Mouse (Mus musculus) kidney, postnatal 0 days (tissue): ENCODE measurements around the gene Ascc2. TPM values are rescaled to one million over a fixed set of nuclear protein-coding genes. Genes with fewer than 3 reads are reported as not detected.

Experiments used
- ATAC-seq: fragments of 200-750 bp; cut with Nextera tagmentation; replicated peaks from 2 replicates; pipeline ENCODE4 v1.8.0; 2017; ENCODE audit warnings: low read depth, moderate number of reproducible peaks, moderate TSS enrichment, moderate library complexity; ENCODE audit not compliant: low FRiP score
- DNase-seq: peaks from one replicate; pipeline ENCODE4 v3.0.0-alpha.2; 2016; ENCODE audit warnings: low spot score
- H3K27ac ChIP-seq: fragments of 300-500 bp; sonication (generic); 2 replicates; pipeline ENCODE4 v1.5.1; 2014; ENCODE audit warnings: mild to moderate bottlenecking
- H3K27me3 ChIP-seq: fragments of 300-500 bp; sonication (generic); 2 replicates; pipeline ENCODE4 v1.6.1; 2014; ENCODE audit warnings: low read length, mixed read lengths; ENCODE audit not compliant: insufficient read depth
- H3K36me3 ChIP-seq: fragments of 300-500 bp; sonication (generic); 2 replicates; pipeline ENCODE4 v1.6.1; 2014; ENCODE audit warnings: low read length, mixed read lengths; ENCODE audit not compliant: insufficient read depth
- H3K4me1 ChIP-seq: fragments of 300-500 bp; sonication (generic); replicated peaks from 2 replicates; pipeline ENCODE4 v1.6.1; 2014; ENCODE audit warnings: antibody characterized with exemption, low read length, mixed read lengths; ENCODE audit not compliant: insufficient read depth
- H3K4me2 ChIP-seq: fragments of 300-500 bp; sonication (generic); 2 replicates; pipeline ENCODE4 v1.6.1; 2014; ENCODE audit warnings: mild to moderate bottlenecking, low read length, moderate library complexity, mixed read lengths
- H3K4me3 ChIP-seq: fragments of 300-500 bp; sonication (generic); replicated peaks from 2 replicates; pipeline ENCODE4 v1.5.1; 2014; ENCODE audit warnings: low read depth, low read length
- H3K9ac ChIP-seq: fragments of 300-500 bp; sonication (generic); 2 replicates; pipeline ENCODE4 v1.6.1; 2014; ENCODE audit warnings: low read depth, low read length
- H3K9me3 ChIP-seq: fragments of 300-500 bp; sonication (generic); replicated peaks from 2 replicates; pipeline ENCODE4 v1.6.1; 2016; ENCODE audit warnings: low read length, inconsistent platforms, mixed read lengths
- CTCF ChIP-seq: IDR thresholded peaks from 2 replicates; pipeline ENCODE4 v1.5.1; 2016; ENCODE audit warnings: antibody characterized with exemption, low read depth, mild to moderate bottlenecking, moderate library complexity
- WGBS: fragments of 180-500 bp; shearing (Covaris S2); extraction: QIAGEN DNeasy Blood & Tissue Kit; methylation state at CpG from one replicate; pipeline ENCODE4 v1.1.7; 2014; 5-methylcytosine and 5-hydroxymethylcytosine counted together
- polyA plus RNA-seq: library from polyadenylated mRNA; unstranded; fragments of >200 nt; fragmentation: Nextera tagmentation; extraction: Ambion mirVana; gene quantifications from 2 replicates; pipeline ENCODE4 v1.2.1, GENCODE M21; 2015

Gene Ascc2
- polyA plus RNA-seq, 1 experiment from 2014 or later = 23.2 TPM

DNA sequence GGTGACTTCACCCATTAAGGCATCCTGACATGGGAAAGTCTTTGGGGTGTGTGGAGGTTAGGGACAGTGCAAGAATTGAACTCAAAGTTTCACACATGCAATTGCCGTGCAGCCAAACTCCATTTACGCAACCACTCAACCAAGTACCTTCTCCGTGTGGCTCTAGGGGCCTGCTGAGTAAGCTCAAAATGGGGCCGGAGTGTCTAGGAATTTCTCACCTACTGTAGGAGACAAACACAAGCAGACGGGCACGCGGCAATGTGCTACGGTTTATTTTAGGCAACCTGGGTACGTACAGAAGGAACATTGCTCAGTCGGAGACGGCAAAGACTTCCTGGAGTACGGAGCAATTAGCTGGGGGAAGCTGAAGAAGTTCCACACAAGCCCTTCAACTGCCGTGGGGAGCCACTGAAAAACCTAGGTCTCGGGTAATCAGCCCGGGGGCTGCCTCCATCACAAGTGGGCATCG lies 17.5 kb upstream of the Ascc2 start, which contains the start of gene Gm11032:
Gm11032 (plus strand) TSS at position 51 of the 469 bp plus-strand sequence.
- Histone ChIP-seq H3K4me2 (no peak within 1 kb of the TSS), H3K9me3 (no peaks in the 10 kb centered on the region), H3K27me3 (no peaks in the 10 kb centered on the region), H3K27ac (no peak within 1 kb of the TSS), H3K9ac (no peak within 1 kb of the TSS), H3K4me1 (no peaks in the 10 kb centered on the region), H3K4me3 (no peak within 1 kb of the TSS), H3K36me3 (no peaks in the 10 kb centered on the region)
- no peak for ATAC-seq
- 79% methylated on average over 16 of the region's 16 CpGs for WGBS
- TF ChIP-seq CTCF = no peak
- DNase-seq = no peak

DNA sequence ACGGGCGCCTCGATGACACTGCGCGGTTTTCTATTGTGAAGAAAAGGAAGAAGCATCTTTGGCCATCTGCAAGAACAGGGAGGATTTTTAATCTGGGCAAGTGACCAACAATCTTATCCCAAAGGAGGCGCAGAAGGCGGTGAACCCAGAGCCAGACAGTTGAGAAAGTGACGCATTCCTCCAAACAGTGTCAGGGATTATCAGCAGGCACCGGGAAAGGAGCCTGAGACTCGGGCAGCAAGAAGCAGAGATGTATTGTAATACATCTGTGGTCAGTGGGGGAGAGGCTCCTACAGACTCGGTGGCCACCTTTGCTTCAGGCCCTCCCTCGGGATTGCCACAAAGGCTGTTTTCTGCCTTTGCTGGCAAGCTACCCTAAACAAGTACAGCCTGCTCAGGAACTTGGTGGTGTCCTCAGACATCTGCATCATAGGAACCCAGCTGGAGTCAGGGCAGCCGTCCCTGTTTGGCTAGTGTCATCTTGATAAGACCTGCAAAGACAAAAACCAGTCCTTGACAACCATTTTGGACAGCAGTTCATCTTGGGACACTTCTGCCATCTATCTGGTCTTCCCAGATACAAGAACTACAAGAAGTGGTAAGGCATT lies 16.9 kb upstream of the Ascc2 start:
- DNase-seq = no peak
- WGBS = 60% methylated on average over 13 of the region's 13 CpGs
- Histone ChIP-seq H3K4me1 (no peaks in the 10 kb centered on the region), H3K4me2 (no peak overlapping the region), H3K4me3 (no peak overlapping the region), H3K9me3 (no peaks in the 10 kb centered on the region), H3K27ac (no peak overlapping the region), H3K9ac (no peak overlapping the region), H3K27me3 (no peaks in the 10 kb centered on the region), H3K36me3 (no peaks in the 10 kb centered on the region)
- no peak for TF ChIP-seq CTCF
- ATAC-seq = no peak

DNA sequence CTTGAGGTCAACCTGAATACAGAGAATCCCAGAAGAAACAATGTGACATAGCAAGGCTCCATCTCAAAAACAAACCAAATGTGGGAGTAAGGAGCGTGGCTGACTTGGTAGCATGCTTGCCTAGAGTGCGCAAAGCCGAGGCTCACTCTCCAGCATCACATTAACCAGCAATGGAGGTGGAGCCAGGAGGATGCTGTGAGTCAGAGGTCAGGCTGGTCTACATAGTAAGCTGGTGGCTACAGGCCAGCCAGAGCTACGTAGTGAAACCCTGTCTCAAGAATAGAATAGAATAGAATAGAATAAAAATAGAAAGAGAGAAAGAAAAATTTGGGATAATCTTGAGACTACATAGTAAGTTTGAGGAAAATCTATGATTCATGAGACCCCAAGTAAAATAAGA lies 15.7 kb upstream of the Ascc2 start:
- Histone ChIP-seq H3K4me1 (no peaks in the 10 kb centered on the region), H3K4me3 (no peak overlapping the region), H3K9ac (no peak overlapping the region), H3K9me3 (no peaks in the 10 kb centered on the region), H3K27ac (no peak overlapping the region), H3K4me2 (no peak overlapping the region), H3K27me3 (no peaks in the 10 kb centered on the region), H3K36me3 (no peaks in the 10 kb centered on the region)
- WGBS = 60% methylated on average over 4 of the region's 4 CpGs
- DNase-seq (no peak), ATAC-seq (no peak)
- no peak for TF ChIP-seq CTCF

DNA sequence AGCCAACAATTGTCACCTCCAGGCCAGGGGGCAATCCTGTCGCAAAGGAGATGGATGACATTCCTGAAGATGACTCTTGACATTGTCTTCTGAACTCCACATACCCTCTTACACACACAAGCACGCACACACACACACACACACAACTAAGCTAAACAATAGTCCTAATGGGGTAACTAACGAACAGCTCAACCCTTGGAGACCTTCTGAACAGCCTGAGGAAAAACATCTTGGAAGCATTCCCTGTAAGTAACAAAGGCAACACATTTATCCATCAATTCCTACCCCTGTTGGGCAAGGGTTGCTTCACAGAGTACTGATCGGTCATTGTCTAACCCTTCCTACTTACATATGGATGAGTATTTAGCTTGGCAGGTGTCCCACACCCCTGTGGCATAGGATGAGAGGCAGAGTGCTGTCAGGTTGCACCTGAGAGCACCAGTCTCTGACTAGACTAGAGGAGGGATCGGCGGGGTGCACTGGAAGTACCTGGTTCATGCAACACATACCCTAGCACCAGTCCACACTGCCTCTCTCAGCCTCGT lies 15.0 kb upstream of the Ascc2 start:
- no peak overlapping the region for H3K27ac ChIP-seq
- no peak for DNase-seq
- no peak for ATAC-seq
- H3K4me2 ChIP-seq = no peak overlapping the region
- no peak for TF ChIP-seq CTCF
- no peaks in the 10 kb centered on the region for H3K36me3 ChIP-seq
- H3K4me3 ChIP-seq = no peak overlapping the region
- WGBS = 72% methylated on average over 7 of the region's 7 CpGs
- H3K9me3 ChIP-seq = no peaks in the 10 kb centered on the region
- no peak overlapping the region for H3K9ac ChIP-seq
- H3K4me1 ChIP-seq = no peaks in the 10 kb centered on the region
- no peaks in the 10 kb centered on the region for H3K27me3 ChIP-seq

DNA sequence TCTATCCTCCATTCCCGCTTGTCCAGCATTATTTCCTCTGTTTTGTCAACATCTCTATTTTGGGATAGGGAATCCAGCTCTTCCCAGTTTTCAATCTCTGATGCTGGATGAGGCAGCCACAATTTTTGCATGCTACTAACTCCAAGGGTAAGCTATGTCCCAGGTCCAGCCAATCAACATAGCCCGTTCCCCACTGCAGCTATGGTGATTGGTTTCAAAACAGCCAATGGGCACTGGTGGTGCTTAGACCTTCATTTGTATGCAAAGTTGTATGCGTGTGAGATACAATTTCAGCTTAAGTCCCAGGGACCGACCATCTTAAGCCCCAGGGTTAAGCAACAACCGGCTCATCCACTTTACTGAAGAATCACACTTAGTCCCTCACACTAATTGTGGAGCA lies 14.6 kb upstream of the Ascc2 start:
- DNase-seq (no peak), ATAC-seq (no peak)
- Histone ChIP-seq H3K36me3 (no peaks in the 10 kb centered on the region), H3K9ac (no peak overlapping the region), H3K9me3 (no peaks in the 10 kb centered on the region), H3K4me2 (no peak overlapping the region), H3K4me1 (no peaks in the 10 kb centered on the region), H3K27ac (no peak overlapping the region), H3K27me3 (no peaks in the 10 kb centered on the region), H3K4me3 (no peak overlapping the region)
- no peak for TF ChIP-seq CTCF
- WGBS = 66% methylated on average over 5 of the region's 5 CpGs

DNA sequence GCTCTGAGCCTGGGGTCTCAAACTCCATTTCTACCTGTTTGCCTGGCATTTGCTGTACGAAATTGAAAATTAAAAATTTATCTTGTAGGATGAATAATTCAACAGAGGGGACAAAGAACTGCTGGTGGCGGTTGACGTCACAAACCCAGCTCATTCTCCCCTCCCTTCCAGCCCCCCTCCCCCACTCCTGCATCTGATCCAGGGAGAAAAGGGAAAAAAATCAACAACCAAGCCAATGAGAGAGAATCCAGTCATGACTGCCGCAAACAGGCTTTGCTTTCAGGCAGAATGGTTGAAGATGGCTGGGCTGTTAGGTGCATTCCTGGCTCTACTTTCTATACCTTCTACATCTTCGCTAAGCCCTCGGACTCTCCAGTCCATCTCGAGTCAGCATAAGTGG lies 11.6 kb upstream of the Ascc2 start:
- no peak for ATAC-seq
- no peaks in the 10 kb centered on the region for H3K27me3 ChIP-seq
- 74% methylated on average over 7 of the region's 7 CpGs for whole genome bisulfite sequencing

More for the DNA sequence above, 11.6 kb upstream of the Ascc2 start:
- H3K36me3 ChIP-seq = no peaks in the 10 kb centered on the region
- TF ChIP-seq CTCF = no peak
- DNase-seq = no peak
- no peak overlapping the region for H3K9ac ChIP-seq
- no peak overlapping the region for H3K4me3 ChIP-seq
- no peaks in the 10 kb centered on the region for H3K9me3 ChIP-seq
- no peaks in the 10 kb centered on the region for H3K4me1 ChIP-seq
- H3K27ac ChIP-seq = no peak overlapping the region
- no peak overlapping the region for H3K4me2 ChIP-seq
